Mouse (Mus musculus): ENCODE data around the gene Spata48.

- TF ChIP-seq CTCF (IDR thresholded peaks at IDR 0.05; ENCODE audit: low read depth) (no peak), EP300 (IDR thresholded peaks at IDR 0.05; ENCODE audit: low read depth) (no peak)
These were observed 68.2 kb downstream of the Spata48 start for GRCm38 (mm10) chr11:11530126-11530525.

Data from liver, embryonic 14.5 days (tissue).